Mouse (Mus musculus) heart, postnatal 0 days (tissue): ENCODE results near the gene Lsg1.

ENCODE experiments used
- CTCF ChIP-seq: IDR thresholded peaks from 2 replicates; pipeline ENCODE4 v1.5.1; 2016; ENCODE audit warnings: antibody characterized with exemption, control low read depth, low read depth
- EP300 ChIP-seq: IDR thresholded peaks from 2 replicates; pipeline ENCODE4 v1.6.1; 2016; ENCODE audit warnings: antibody characterized with exemption, low read depth

DNA sequence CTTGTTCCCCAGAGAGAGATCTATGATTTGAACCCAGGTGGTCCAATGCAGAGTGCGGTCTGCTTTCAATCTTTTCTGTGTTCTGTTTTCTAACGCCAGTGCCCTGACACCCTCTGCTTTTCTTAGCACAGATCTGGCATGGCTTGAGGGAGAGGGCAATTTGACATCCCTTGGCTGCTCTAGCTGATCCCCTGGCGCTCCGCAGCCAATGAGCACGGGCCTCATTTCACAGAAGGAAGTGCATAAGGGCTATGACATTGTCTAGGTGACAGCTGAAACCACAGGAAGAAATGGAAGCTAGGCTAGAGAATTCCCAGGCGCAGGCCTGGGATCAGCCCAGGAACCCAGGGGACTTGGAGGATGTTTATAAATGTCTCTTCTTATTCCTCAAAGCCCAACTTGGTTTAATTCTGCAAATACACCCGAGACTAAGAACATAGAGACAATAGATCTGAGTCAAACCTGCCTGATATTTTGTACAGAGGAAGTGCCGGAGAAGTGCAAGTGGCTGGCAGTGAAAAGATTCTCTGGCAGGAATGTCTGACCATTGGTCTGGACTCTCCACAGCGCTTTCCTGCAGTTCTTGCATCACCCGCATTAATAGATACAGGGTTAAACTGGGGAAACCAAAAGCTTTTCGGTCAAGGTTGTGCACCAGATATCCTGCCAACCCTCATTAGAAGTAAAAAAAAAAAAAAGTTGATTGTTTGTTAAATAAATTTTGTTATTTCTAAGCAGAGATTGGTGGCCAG, 40.4 kb upstream of the Lsg1 start:
- TF ChIP-seq EP300 (no peak), CTCF (no peak)
